Mouse (Mus musculus) liver, adult (tissue): ENCODE measurements around the gene Traf2.

ENCODE experiments used
- GATA4 ChIP-seq: IDR thresholded peaks from 2 replicates; pipeline ENCODE4 v1.6.1; 2014; ENCODE audit warnings: mild to moderate bottlenecking, low read length; ENCODE audit not compliant: insufficient replicate concordance

The Traf2 gene

GRCm38 (mm10) chr2:25546811-25547491, at the start of gene Traf2:
Traf2 (minus strand) TSS chr2:25546940.
- no peak; the same call in 1 of the 2 replicates for TF ChIP-seq GATA4

DNA sequence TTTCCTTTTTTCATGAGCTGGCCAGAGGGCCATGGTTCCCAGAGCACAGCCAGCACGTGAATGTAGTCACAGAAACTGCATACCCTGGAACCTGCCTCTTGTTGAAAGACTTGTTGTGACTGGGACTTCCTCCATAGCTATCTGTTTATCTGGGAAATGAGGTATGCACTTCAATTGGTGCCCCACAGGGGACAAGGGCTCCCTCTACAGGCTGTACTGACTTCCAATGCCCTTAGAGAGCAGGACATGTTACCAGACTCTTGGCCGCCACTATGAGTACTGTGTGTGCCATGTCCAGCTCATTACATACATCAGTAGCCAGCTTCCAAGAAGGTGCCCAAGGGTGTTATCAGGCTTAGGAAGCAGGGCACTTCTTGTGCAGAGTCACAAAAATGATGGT, 45.1 kb upstream of the Traf2 start:
- no peak for TF ChIP-seq GATA4

- no peak for TF ChIP-seq GATA4
Measured at GRCm38 (mm10) chr2:25588227-25588907, 41.6 kb upstream of the Traf2 start.

DNA sequence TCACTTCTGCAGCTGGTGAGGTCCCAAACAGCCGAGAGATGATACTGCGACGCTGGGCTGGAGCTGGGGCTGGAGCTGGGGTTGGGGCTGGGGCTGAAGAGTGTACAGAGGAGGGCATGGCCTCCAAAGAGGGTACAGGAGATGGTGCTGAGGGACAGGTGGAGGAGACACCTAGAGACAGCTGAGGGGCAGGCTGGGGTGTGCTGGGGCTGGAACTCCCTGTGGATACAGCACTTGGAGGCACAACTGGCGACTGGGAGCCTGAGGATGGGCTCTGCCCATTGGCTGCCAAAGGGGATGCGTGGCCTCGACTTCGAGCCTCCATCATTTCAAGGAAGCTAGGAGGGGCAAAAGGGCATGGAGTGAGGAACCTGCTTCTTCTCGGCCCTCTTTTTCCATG, 40.5 kb upstream of the Traf2 start:
- TF ChIP-seq GATA4 = no peak

- no peak for TF ChIP-seq GATA4
Measured at GRCm38 (mm10) chr2:25585601-25586000, 38.9 kb upstream of the Traf2 start.

GRCm38 (mm10) chr2:25584856-25585255, 38.1 kb upstream of the Traf2 start:
- TF ChIP-seq GATA4 = no peak

DNA sequence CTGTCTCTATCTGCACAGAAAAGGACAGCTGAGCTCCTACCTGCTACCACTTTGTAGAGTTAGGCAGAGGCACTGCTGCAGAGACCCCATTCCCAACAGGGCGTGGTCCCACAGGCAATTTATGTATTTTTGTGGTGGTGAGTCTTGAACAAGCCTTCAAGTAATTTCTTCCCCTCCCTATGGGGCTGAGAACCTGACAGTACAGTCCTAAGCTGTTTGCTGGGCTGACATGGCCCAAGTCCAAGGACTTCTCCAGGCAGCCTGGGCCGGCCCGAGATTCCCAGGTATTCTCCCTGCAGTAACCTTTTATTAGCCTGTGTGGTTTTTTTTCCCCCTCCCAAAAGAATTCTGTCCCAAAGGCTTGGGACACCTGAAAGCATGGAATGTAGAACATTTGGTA, 37.4 kb upstream of the Traf2 start:
- no peak for TF ChIP-seq GATA4

DNA sequence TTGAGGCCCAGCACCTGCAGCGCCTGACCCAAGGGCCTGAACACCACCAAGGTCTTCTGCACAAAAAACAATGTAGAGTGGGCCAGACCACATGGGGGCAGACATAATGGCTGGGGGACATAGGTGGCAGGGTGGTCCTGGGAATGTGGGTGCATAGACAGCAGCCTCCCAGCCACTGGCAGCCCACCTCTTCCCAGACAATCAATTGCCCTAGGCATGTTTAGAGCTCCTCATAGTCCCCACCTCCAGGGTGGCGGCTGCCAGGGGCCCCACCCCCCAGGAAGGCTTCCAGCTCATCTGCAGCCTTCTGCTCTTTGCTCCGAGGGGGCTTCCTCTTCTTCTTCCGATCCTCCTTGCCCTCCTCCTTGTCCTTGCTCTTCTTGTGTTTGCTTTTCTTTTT, 36.8 kb upstream of the Traf2 start:
- TF ChIP-seq GATA4 = no peak

DNA sequence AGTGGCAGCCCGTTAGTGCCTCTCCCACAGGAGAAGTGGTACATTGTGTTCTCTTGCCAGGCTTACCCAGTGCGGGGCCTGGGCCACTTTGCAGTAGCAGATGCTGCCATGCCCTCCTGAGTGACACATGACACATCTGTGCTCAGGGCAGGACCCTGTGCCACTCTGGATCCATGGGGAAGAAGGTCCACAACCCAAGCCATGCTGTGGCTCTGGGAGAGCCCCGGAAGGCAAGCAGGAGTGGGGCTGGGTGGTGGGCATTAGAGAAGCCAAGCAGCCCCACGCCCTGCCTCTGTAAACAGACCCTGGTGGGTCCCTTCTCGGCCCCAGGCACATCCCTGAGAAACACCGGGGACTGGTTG, 36.4 kb upstream of the Traf2 start:
- no peak for TF ChIP-seq GATA4

- no peak for TF ChIP-seq GATA4
Measured at GRCm38 (mm10) chr2:25582466-25583119, 35.9 kb upstream of the Traf2 start.

DNA sequence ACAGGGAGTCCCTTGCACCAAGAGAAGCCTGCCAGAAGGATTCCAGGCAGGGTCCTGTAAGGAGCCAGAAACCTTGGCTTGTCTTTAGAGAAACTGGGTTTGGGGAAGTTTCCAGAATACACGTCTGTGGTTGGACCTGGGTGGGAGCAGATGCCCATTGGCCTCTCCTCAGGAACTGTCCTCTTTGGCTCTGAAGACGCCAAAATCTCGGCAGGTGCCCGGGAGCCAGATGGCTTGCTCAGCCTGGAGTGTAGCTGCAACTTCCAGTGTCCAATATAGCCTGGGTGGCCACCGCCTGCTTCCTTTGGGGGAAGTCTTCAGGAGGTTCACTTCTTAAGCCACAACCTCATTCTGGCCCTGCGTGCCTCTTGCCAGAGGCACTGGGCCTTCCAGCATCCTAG, 35.2 kb upstream of the Traf2 start:
- no peak for TF ChIP-seq GATA4

DNA sequence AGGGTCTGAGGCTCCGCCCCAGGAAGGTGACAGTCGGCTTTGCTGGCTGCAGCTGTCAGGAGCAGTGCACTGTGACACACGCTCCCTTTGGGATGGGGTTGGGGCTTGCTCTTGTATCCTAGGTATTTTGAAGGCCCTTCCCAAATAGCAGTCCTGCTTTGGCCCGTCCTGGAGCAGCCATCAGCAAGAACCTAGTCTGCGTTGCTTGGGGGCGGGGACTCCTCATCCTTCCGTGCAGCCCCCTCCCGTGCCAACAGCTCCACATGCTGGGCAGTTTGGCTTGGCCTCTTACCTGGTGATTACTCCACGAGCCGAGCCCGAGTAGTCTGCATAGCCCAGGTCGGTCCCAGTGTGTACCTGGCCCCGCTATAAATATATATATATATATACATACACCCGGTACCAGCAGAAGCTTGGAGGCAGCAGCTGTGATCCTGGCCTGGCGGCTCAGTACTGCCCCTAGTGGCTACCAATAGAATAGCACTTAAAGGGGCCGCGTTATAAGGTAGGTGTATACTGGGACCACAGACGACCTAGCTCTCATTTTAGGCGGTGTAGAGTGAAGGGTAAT, 34.6 kb upstream of the Traf2 start, which contains the start of gene Ajm1:
Gene Ajm1, minus strand, starts transcription at position 464 of the 571 bp plus-strand sequence.
- no peak for TF ChIP-seq GATA4

DNA sequence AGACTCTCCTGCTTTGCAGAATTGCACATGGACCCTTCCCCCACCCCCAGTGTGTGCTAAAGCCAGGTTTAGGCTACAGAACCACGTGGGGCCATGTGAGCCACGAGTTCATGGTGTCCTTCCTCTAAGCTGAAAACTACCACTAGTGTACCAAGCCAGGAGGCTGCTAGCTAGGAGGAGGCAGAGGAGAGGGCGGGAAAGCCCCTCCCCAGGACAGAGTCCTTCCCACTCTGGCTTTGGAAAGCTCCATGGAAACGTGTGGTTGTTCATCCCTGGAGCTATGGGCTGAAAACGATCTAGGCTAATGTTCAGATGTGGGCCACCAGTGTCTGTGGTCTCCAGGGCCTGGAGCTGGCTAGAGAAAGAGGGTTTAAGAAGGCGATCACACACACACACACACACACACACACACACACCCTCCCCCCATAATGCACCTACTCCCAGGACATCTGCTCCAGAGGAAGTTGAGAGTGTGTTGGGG, 33.9 kb upstream of the Traf2 start:
- no peak for TF ChIP-seq GATA4

- TF ChIP-seq GATA4 = no peak
Measured at GRCm38 (mm10) chr2:25579737-25580460, 33.2 kb upstream of the Traf2 start.
